Mouse (Mus musculus) urinary bladder, postnatal 14 days (tissue): ENCODE measurements around the gene Spata1.

ENCODE experiments used
- DNase-seq: peaks from one replicate; pipeline ENCODE4 v3.0.0; 2021; ENCODE audit warnings: low spot score

The Spata1 gene

GRCm38 (mm10) chr3:146499431-146500002 is at the start of gene Spata1, which contains the start of gene Gng5:
Gene Spata1 (minus strand): TSS chr3:146499753.
Gene Gng5 (plus strand): TSS chr3:146499807.
- DNase-seq: peak; percentile 90

- no peak for DNase-seq
These were observed 44.1 kb upstream of the Spata1 start for GRCm38 (mm10) chr3:146543632-146544031.

- no peak for DNase-seq
These were observed 41.1 kb upstream of the Spata1 start for GRCm38 (mm10) chr3:146540521-146541273.

- no peak for DNase-seq
These were observed 35.4 kb upstream of the Spata1 start for GRCm38 (mm10) chr3:146534986-146535385.

- no peak for DNase-seq
These were observed 28.8 kb upstream of the Spata1 start for GRCm38 (mm10) chr3:146528335-146528734.

GRCm38 (mm10) chr3:146521652-146522020 is 22.1 kb upstream of the Spata1 start:
- no peak for DNase-seq

- DNase-seq: peak; percentile 91
These were observed 21.5 kb upstream of the Spata1 start, which contains the start of gene Rpf1 for GRCm38 (mm10) chr3:146520798-146521651. Gene Rpf1 (minus strand): TSS chr3:146521429.

GRCm38 (mm10) chr3:146520226-146520797 is 20.8 kb upstream of the Spata1 start:
- no peak for DNase-seq

GRCm38 (mm10) chr3:146506711-146507110 is 7.2 kb upstream of the Spata1 start:
- no peak for DNase-seq

- DNase-seq: no peak
These were observed 2.1 kb upstream of the Spata1 start for GRCm38 (mm10) chr3:146501601-146502123.

GRCm38 (mm10) chr3:146500810-146501201 is 1.3 kb upstream of the Spata1 start:
- no peak for DNase-seq

- DNase-seq: peak; percentile 55
These were observed 653 bp upstream of the Spata1 start for GRCm38 (mm10) chr3:146500003-146500809.

GRCm38 (mm10) chr3:146498989-146499388 is 564 bp downstream of the Spata1 start:
- DNase-seq: no peak

GRCm38 (mm10) chr3:146494941-146495340 is 4.6 kb downstream of the Spata1 start:
- no peak for DNase-seq

GRCm38 (mm10) chr3:146486464-146486863 is 13.1 kb downstream of the Spata1 start:
- no peak for DNase-seq

GRCm38 (mm10) chr3:146482044-146482443 is 17.5 kb downstream of the Spata1 start:
- no peak for DNase-seq

- DNase-seq: no peak
These were observed 25.1 kb downstream of the Spata1 start for GRCm38 (mm10) chr3:146474428-146474827.

GRCm38 (mm10) chr3:146473741-146474140 is 25.8 kb downstream of the Spata1 start:
- no peak for DNase-seq

- no peak for DNase-seq
These were observed 26.9 kb downstream of the Spata1 start for GRCm38 (mm10) chr3:146472657-146473056.

GRCm38 (mm10) chr3:146469226-146469625 is 30.3 kb downstream of the Spata1 start:
- no peak for DNase-seq

GRCm38 (mm10) chr3:146462939-146463338 is 36.6 kb downstream of the Spata1 start:
- DNase-seq: no peak
